Mouse (Mus musculus) neural tube, embryonic 14.5 days (tissue): ENCODE measurements at regions not wholly inside any gene's neighbourhood (a gene's known extent, or its start where the extent isn't known, plus 50 kb on each side); places are given as distances from the start of the nearest gene placed in this dataset.

ENCODE experiments used
- ATAC-seq: fragments of 200-750 bp; cut with Nextera tagmentation; 2 replicates; pipeline ENCODE4 v1.8.0; 2017; ENCODE audit warnings: low read depth, mild to moderate bottlenecking, moderate TSS enrichment, moderate library complexity
- H3K27ac ChIP-seq: fragments of 300-500 bp; sonication (generic); 2 replicates; pipeline ENCODE4 v1.5.1; 2014; ENCODE audit warnings: low read depth, mild to moderate bottlenecking, control low read depth, low read length, moderate library complexity, mixed read lengths
- H3K27me3 ChIP-seq: fragments of 300-500 bp; sonication (generic); 2 replicates; pipeline ENCODE4 v1.6.1; 2014; ENCODE audit warnings: low read length; ENCODE audit not compliant: control insufficient read depth, insufficient read depth
- H3K36me3 ChIP-seq: fragments of 300-500 bp; sonication (generic); 2 replicates; pipeline ENCODE4 v1.6.1; 2014; ENCODE audit warnings: low read length, mixed read lengths; ENCODE audit not compliant: control insufficient read depth, insufficient read depth
- H3K4me1 ChIP-seq: fragments of 300-500 bp; sonication (generic); 2 replicates; pipeline ENCODE4 v1.6.1; 2014; ENCODE audit warnings: low read length; ENCODE audit not compliant: control insufficient read depth, insufficient read depth
- H3K4me2 ChIP-seq: fragments of 300-500 bp; sonication (generic); 2 replicates; pipeline ENCODE4 v1.6.1; 2014; ENCODE audit warnings: mild to moderate bottlenecking, low read depth, low read length, control low read depth
- H3K4me3 ChIP-seq: fragments of 300-500 bp; sonication (generic); 2 replicates; pipeline ENCODE4 v1.5.1; 2014; ENCODE audit warnings: low read depth, low read length, control low read depth, mixed read lengths
- H3K9ac ChIP-seq: fragments of 300-500 bp; sonication (generic); replicated peaks from 2 replicates; pipeline ENCODE4 v1.6.1; 2014; ENCODE audit warnings: low read depth, mild to moderate bottlenecking, control low read depth, low read length, mixed read lengths
- H3K9me3 ChIP-seq: fragments of 300-500 bp; sonication (generic); 2 replicates; pipeline ENCODE4 v1.6.1; 2016; ENCODE audit warnings: low read length; ENCODE audit not compliant: control insufficient read depth
- WGBS: fragments of 180-500 bp; shearing (Covaris S2); extraction: QIAGEN DNeasy Blood & Tissue Kit; methylation state at CpG from one replicate; pipeline ENCODE4 v1.1.7; 2014; 5-methylcytosine and 5-hydroxymethylcytosine counted together

DNA sequence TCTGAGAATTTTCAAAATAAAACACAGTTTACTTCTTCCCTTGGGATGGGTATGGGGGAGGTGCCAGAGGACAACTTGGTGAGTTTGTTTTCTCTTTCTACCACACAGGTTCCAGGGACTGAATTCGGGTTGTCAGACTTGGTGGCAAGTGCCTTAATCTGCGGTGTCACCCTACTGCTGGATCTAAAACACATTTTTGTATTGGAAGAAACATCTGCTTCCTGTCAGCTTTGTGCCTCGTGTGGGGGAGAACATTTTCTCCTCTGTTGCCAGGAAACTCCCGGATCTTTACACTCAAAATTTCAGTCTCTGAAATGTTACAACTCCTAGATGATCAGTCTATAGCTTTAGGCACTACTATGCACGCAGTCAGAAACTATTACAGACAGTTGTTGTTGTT, 228.3 kb downstream of the Ktn1 start:
- no peak for ATAC-seq
- Histone ChIP-seq H3K4me2 (no peak overlapping the region), H3K27ac (no peak overlapping the region), H3K27me3 (no peaks in the 10 kb centered on the region), H3K36me3 (no peaks in the 10 kb centered on the region), H3K4me1 (no peaks in the 10 kb centered on the region), H3K9me3 (no peaks in the 10 kb centered on the region), H3K9ac (no peak overlapping the region), H3K4me3 (no peak overlapping the region)
- WGBS: 80% methylated on average over 5 of the region's 5 CpGs

DNA sequence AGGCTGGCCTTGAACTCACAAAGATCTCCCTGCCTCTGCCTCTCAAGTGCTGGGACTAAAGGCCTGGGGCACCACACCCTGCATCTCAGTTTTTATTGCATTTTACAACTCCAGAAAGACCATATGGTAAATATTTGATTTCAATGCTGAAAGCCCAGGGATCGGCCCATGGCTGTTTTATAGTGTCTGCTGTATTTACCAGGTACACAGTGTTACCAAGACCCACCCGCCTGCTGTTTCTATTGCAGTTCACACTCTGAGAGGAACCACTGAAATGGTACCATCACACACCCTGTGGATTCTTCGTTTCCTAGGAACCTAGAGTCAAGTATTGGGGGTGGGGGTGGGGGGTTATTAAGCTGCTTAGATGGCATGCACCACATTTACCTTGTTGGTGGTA, 228.9 kb downstream of the Ktn1 start:
- H3K9ac ChIP-seq: no peak overlapping the region
- no peaks in the 10 kb centered on the region for H3K9me3 ChIP-seq
- H3K4me3 ChIP-seq: no peak overlapping the region
- H3K36me3 ChIP-seq: no peaks in the 10 kb centered on the region
- no peaks in the 10 kb centered on the region for H3K4me1 ChIP-seq
- H3K27ac ChIP-seq: no peak overlapping the region
- no peaks in the 10 kb centered on the region for H3K27me3 ChIP-seq
- ATAC-seq: no peak
- 93% methylated on average over 3 of the region's 3 CpGs for WGBS
- no peak overlapping the region for H3K4me2 ChIP-seq

DNA sequence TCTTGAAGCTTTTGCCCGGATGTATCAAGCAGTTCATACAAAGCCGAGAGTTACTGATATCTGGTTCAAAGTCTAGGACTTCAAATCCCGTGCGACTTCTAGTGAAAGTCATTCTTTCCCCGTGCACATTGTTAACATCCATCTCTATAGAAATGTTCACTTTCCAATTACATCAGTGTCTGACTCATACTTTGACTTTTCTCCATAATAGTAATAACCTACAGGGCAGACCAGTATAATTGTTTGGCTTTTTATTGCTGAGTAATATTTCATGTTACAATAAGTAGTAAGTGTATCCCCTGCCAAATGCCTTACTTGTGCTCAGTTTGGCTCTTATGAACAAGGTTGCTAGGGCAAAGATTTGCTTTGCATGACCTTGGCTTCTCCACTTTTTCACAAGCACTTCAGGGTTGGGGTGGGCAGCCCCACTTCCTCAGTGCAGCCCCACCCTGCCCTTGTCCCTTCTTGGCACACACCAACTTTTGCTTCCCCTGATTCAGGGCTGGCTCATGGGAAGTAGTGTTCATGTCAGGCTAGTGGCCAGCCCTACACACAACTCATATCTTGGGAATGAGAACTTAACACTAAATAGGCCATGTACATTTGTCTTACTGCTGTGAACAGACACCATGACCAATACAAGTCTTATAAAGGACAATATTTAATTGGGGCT, 229.7 kb downstream of the Ktn1 start:
- Histone ChIP-seq H3K27ac (no peak overlapping the region), H3K4me2 (no peak overlapping the region), H3K9me3 (no peaks in the 10 kb centered on the region), H3K9ac (no peak overlapping the region), H3K4me3 (no peak overlapping the region), H3K4me1 (no peaks in the 10 kb centered on the region), H3K27me3 (no peaks in the 10 kb centered on the region), H3K36me3 (no peaks in the 10 kb centered on the region)
- WGBS: 89% methylated on average over 5 of the region's 5 CpGs
- ATAC-seq: no peak

DNA sequence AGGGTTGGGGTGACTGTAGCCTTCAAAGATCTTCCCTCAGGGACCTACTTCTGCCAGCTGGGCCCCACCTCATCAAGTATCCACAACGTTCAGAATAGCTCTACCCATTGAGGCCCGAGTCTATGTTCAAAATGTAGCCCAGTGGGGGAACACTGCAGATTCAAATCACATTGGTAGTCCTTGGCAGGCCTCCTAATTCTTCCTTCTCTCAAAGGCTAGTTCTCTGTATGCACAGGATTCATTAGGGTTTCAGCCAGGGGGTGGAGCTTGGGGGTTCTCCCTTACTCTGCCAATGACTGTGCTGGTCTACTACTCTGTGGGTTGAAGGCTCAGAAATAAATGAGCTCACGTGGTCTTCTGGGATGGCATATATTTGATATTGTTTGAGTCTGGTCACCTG, 235.3 kb upstream of the Peli2 start:
- Histone ChIP-seq H3K36me3 (no peaks in the 10 kb centered on the region), H3K27me3 (no peaks in the 10 kb centered on the region), H3K4me1 (no peaks in the 10 kb centered on the region), H3K4me3 (no peak overlapping the region), H3K27ac (no peak overlapping the region), H3K9ac (no peak overlapping the region), H3K4me2 (no peak overlapping the region), H3K9me3 (no peaks in the 10 kb centered on the region)
- ATAC-seq: no peak
- WGBS: 72% methylated on average over 3 of the region's 3 CpGs

DNA sequence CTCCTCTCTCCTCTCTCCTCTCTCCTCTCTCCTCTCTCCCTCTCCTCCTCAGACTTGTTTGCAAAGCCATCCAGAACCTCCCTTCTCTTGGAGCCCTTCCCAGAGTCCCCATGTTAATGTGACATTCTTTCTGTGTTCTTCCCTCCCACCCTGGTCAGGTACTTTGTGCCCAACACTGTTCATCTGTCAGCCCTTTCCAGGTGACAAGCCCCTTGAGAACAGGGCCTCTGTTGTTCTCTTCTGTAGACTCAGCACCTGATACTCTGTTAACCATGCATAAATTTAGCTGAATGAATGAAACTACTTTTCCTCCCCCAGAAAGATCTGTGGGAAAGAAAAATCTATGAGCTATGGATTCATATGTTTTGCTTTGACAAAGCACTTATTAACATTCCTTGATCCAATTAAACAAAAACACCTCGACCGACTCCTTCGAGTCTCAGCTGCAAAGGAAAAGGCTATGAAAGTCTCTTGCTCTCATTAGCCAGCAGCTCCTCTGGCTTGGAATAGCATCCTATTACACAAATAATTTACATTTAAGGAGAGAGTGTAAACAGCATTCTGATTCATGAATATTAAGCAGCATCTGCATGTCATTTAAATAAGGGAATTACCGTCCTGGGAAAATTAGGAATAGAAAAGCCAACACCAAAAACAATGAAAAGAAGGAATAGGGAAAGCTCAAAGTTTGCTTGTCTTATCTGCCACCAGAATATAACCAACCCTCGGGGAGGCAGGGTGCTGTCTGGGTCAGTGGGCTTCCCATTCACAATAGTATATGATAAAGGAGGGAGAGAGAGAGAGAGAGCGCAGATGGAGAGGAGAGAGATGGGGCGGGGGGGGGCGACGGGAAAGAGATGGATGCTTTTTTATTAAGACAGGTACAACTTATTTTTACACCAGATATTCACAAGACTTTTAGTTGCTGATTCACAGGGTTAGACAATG, 230.1 kb upstream of the Peli2 start:
- Histone ChIP-seq H3K27ac (peak overlapping the region; percentile 56; the same call in 1 of the 2 replicates), H3K4me2 (no peak overlapping the region), H3K9ac (no peak overlapping the region), H3K36me3 (no peaks in the 10 kb centered on the region), H3K27me3 (no peaks in the 10 kb centered on the region), H3K9me3 (no peaks in the 10 kb centered on the region), H3K4me1 (no peaks in the 10 kb centered on the region), H3K4me3 (no peak overlapping the region)
- WGBS: 44% methylated on average over 9 of the region's 9 CpGs
- no peak for ATAC-seq

DNA sequence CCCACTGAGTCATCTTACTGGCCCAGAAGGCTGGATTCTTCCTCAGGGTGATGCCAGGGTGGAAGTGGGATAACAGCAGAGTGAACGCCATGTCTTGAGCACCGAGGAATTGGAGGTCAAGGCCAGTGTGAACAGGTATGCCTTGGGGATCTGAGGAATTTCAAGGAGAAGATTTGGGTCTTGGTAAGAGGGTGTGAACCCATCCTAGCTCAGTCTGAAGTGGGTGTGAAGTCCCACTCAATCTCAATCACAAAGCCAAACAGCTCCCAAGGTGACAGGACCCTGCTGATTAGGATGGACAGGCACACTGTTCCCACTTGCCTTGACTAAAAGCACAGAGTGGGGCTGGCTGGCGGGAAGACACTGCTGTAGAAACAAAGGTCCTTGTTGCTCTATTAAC, 224.0 kb upstream of the Peli2 start:
- Histone ChIP-seq H3K9ac (no peak overlapping the region), H3K9me3 (no peaks in the 10 kb centered on the region), H3K4me2 (no peak overlapping the region), H3K27me3 (no peaks in the 10 kb centered on the region), H3K4me3 (no peak overlapping the region), H3K4me1 (no peaks in the 10 kb centered on the region), H3K27ac (no peak overlapping the region), H3K36me3 (no peaks in the 10 kb centered on the region)
- ATAC-seq: no peak
- 95% methylated on average over 3 of the region's 3 CpGs for WGBS

DNA sequence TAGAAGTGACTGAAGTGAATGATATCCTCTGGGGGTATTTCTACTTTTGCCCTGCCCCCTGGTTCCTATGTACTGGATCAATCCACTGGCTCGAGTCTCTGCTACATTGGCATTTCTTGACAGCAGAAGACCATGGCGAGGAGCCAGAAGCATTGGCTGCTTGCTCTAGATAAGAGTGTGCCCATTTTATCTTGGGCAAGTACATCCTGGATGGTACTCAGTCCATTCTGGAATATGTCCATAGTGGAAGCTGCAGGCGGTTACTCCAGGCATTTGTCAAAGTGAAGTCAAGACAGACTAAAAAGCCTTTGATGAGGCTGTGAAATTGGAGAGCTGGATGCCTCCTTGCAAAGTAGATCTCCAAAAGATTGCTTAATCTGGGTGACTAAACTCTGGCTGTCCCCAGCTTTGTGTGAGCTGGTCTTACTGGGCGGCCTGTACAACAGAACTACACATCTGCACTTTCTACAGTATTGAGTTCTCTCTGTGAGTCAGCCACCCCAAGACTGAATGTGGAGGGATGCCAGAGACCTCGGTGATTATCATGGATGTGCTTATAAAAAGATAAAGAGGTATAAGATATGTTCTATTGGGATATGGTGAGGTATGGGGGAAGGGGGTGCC, 222.6 kb upstream of the Peli2 start:
- Histone ChIP-seq H3K36me3 (no peaks in the 10 kb centered on the region), H3K4me1 (no peaks in the 10 kb centered on the region), H3K4me3 (no peak overlapping the region), H3K9me3 (no peaks in the 10 kb centered on the region), H3K9ac (no peak overlapping the region), H3K4me2 (no peak overlapping the region), H3K27me3 (no peaks in the 10 kb centered on the region), H3K27ac (no peak overlapping the region)
- 88% methylated on average over 5 of the region's 5 CpGs for WGBS
- ATAC-seq: no peak

DNA sequence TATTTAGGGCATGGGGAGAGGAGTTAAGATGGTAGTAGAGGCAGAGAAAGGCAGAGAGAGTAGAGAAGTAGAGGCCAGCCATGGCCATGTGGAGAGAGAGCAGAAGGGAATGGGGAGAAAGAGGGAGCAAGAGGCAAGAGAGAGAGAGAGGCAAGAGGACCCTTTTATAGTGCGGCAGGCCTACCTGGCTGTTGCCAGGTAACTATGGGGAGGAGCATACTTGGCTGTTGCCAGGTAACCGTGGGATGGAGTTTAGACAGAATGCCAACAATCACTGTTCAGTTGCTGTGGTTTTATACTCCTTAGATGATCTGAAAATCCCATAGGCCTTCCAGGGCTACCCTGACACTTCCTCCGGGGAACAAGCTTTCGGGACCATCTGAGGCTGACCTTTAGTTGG, 222.0 kb upstream of the Peli2 start:
- 95% methylated on average over 4 of the region's 4 CpGs for WGBS
- no peak overlapping the region for H3K9ac ChIP-seq
- no peak overlapping the region for H3K4me2 ChIP-seq
- no peaks in the 10 kb centered on the region for H3K4me1 ChIP-seq
- no peaks in the 10 kb centered on the region for H3K9me3 ChIP-seq
- no peak for ATAC-seq
- no peak overlapping the region for H3K4me3 ChIP-seq
- no peaks in the 10 kb centered on the region for H3K36me3 ChIP-seq
- H3K27me3 ChIP-seq: no peaks in the 10 kb centered on the region
- H3K27ac ChIP-seq: no peak overlapping the region

DNA sequence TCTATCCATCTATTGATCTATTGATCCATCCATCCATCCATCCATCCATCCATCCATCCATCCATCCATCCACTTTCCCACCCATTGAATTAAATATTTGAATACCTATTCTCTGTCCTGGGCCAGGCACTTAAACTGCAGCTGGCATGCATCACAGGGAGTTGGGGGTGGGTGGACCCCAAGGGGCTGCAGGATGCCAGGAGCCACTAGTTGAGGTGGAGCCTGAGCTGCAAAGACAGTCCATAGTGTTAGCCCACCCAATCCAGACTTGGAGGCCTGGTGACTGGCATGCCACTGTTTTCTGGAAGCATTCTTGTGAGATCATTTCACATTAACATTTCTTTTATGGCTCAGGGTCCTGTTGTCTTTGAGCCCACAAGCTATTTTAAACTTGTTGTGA, 215.3 kb upstream of the Peli2 start:
- Histone ChIP-seq H3K4me3 (no peak overlapping the region), H3K9ac (no peak overlapping the region), H3K4me1 (no peaks in the 10 kb centered on the region), H3K36me3 (no peaks in the 10 kb centered on the region), H3K4me2 (no peak overlapping the region), H3K27ac (no peak overlapping the region), H3K9me3 (no peaks in the 10 kb centered on the region), H3K27me3 (no peaks in the 10 kb centered on the region)
- no peak for ATAC-seq
